Mouse (Mus musculus): Measurements from ENCODE around the gene Mthfr. TPM values are rescaled to one million over a fixed set of nuclear protein-coding genes. Genes with fewer than 3 reads are reported as not detected.
A peak's percentile ranks its signal among the peaks of the same experiment; 100 is the strongest.

The Mthfr gene
- total and polyA plus RNA-seq, 2 experiments = 4.1 to 11.8 TPM

GRCm38 (mm10) chr4:148056246-148056645 is 17.4 kb downstream of the Mthfr start:
- Histone ChIP-seq H3K36me3 (ENCODE audit: control insufficient read depth, insufficient read depth, low read length) (peaks cover 17% of the 10 kb centered on the region; the same call in 1 of the 2 replicates), H3K9ac (ENCODE audit: low read depth, low read length) (peak overlapping the region; percentile 15; the same call in 1 of the 2 replicates), H3K4me3 (ENCODE audit: insufficient read depth, low read depth, low read length) (no peak overlapping the region), H3K79me2 (ENCODE audit: control insufficient read depth, insufficient read depth, low read length) (no peaks in the 10 kb centered on the region), H3K27ac (replicated peaks; ENCODE audit: insufficient read depth, low read depth, low read length) (peak overlapping the region; percentile 37), H3K27me3 (ENCODE audit: control insufficient read depth, insufficient read depth, low read length) (no peaks in the 10 kb centered on the region), H3K4me1 (ENCODE audit: control insufficient read depth, insufficient read depth, low read length) (peaks cover 13% of the 10 kb centered on the region)
- no peak for DNase-seq (ENCODE audit: extremely low read depth, low read depth, low spot score)
- TF ChIP-seq POLR2A (IDR thresholded peaks at IDR 0.05; ENCODE audit: extremely low read depth, insufficient read depth, low read length) = no peak
- TF ChIP-seq CTCF (IDR thresholded peaks at IDR 0.05; ENCODE audit: low read depth, low read length) = no peak
- 64% methylated on average over 7 of the region's 7 CpGs for WGBS

GRCm38 (mm10) chr4:148056801-148057200 is 17.9 kb downstream of the Mthfr start:
- H3K36me3 ChIP-seq (ENCODE audit: control insufficient read depth, insufficient read depth, low read length) = peaks cover 12% of the 10 kb centered on the region; the same call in 1 of the 2 replicates
- no peaks in the 10 kb centered on the region for H3K27me3 ChIP-seq (ENCODE audit: control insufficient read depth, insufficient read depth, low read length)
- WGBS = 20% methylated on average over 4 of the region's 4 CpGs
- H3K4me3 ChIP-seq (ENCODE audit: insufficient read depth, low read depth, low read length) = no peak overlapping the region
- peak; percentile 95 for DNase-seq (ENCODE audit: extremely low read depth, low read depth, low spot score)
- no peaks in the 10 kb centered on the region for H3K79me2 ChIP-seq (ENCODE audit: control insufficient read depth, insufficient read depth, low read length)
- TF ChIP-seq CTCF (IDR thresholded peaks at IDR 0.05; ENCODE audit: low read depth, low read length) (peak; percentile 30), POLR2A (IDR thresholded peaks at IDR 0.05; ENCODE audit: extremely low read depth, insufficient read depth, low read length) (no peak)
- H3K9ac ChIP-seq (ENCODE audit: low read depth, low read length) = no peak overlapping the region
- H3K27ac ChIP-seq (replicated peaks; ENCODE audit: insufficient read depth, low read depth, low read length) = peak overlapping the region; percentile 37
- H3K4me1 ChIP-seq (ENCODE audit: control insufficient read depth, insufficient read depth, low read length) = peaks cover 13% of the 10 kb centered on the region

DNA sequence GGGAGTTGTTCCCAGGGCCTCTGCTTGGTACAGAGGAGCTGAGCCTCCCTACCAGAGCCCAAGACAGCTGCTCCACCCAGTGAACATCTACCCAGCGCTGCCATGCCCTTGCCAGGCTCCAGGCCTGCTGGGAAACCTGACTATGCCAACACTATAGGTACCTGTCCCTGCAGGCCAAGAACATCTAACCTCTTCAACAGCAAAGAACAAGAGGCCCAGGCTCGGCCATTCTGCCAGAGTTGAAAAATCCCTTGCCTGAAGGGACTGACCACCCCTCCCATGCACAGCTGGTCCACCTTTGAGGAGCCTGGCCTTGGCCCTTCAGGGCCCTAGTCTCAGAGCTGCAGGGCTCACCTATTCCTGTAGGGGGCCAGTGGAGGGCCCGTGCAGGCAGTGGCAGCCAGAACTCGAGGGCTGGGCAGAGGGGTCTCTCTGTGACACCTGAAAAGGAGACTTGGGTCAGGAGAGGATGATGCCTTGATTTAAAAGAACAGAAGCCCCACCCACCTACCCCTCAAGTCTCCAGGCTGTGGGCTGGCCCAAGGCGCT is 18.9 kb downstream of the Mthfr start:
- Histone ChIP-seq H3K79me2 (ENCODE audit: control insufficient read depth, insufficient read depth, low read length) (no peaks in the 10 kb centered on the region), H3K4me1 (ENCODE audit: control insufficient read depth, insufficient read depth, low read length) (peaks cover 13% of the 10 kb centered on the region), H3K27me3 (ENCODE audit: control insufficient read depth, insufficient read depth, low read length) (no peaks in the 10 kb centered on the region), H3K36me3 (ENCODE audit: control insufficient read depth, insufficient read depth, low read length) (peaks cover 11% of the 10 kb centered on the region; the same call in 1 of the 2 replicates), H3K27ac (replicated peaks; ENCODE audit: insufficient read depth, low read depth, low read length) (no peak overlapping the region), H3K4me3 (ENCODE audit: insufficient read depth, low read depth, low read length) (no peak overlapping the region), H3K9ac (ENCODE audit: low read depth, low read length) (no peak overlapping the region)
- WGBS = 80% methylated on average over 5 of the region's 5 CpGs
- no peak for DNase-seq (ENCODE audit: extremely low read depth, low read depth, low spot score)
- TF ChIP-seq CTCF (IDR thresholded peaks at IDR 0.05; ENCODE audit: low read depth, low read length) (no peak), POLR2A (IDR thresholded peaks at IDR 0.05; ENCODE audit: extremely low read depth, insufficient read depth, low read length) (no peak)

DNA sequence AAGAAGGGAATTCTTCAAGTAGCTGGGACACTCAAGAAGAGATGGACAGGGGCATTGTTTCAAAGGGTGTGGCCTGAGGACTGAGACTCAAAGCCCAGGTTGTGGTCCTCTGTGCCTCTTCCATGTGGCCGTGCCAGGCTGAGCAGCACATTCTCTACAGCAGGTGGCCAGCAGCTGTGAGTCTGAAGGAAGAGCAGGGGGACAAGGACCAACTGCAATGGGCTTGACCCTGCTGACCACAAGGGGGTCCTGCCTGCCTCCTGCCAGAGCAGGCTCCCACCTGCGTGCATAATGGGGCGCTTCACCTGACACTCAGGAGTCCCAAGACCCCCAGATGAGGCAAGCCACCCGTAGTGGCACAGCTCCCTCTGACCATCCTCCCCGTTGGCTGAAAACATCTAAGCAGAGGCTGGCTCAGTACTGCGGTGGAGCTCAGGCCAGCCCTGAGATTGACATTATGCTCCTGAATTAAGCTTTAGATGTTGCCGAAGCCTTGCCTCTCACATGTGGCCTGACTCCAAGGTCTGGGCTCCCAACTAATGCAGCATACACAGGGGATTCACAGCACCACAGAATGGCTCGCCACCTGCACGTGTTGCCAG is 19.4 kb downstream of the Mthfr start:
- Histone ChIP-seq H3K9ac (ENCODE audit: low read depth, low read length) (no peak overlapping the region), H3K27me3 (ENCODE audit: control insufficient read depth, insufficient read depth, low read length) (no peaks in the 10 kb centered on the region), H3K36me3 (ENCODE audit: control insufficient read depth, insufficient read depth, low read length) (peaks cover 7% of the 10 kb centered on the region; the same call in 1 of the 2 replicates), H3K4me1 (ENCODE audit: control insufficient read depth, insufficient read depth, low read length) (peaks cover 13% of the 10 kb centered on the region), H3K4me3 (ENCODE audit: insufficient read depth, low read depth, low read length) (no peak overlapping the region), H3K27ac (replicated peaks; ENCODE audit: insufficient read depth, low read depth, low read length) (no peak overlapping the region), H3K79me2 (ENCODE audit: control insufficient read depth, insufficient read depth, low read length) (no peaks in the 10 kb centered on the region)
- no peak for DNase-seq (ENCODE audit: extremely low read depth, low read depth, low spot score)
- 92% methylated on average over 9 of the region's 9 CpGs for WGBS
- TF ChIP-seq POLR2A (IDR thresholded peaks at IDR 0.05; ENCODE audit: extremely low read depth, insufficient read depth, low read length) (no peak), CTCF (IDR thresholded peaks at IDR 0.05; ENCODE audit: low read depth, low read length) (no peak)

GRCm38 (mm10) chr4:148058993-148059392 is 20.1 kb downstream of the Mthfr start:
- H3K4me1 ChIP-seq (ENCODE audit: control insufficient read depth, insufficient read depth, low read length) = peaks cover 13% of the 10 kb centered on the region
- no peak overlapping the region for H3K9ac ChIP-seq (ENCODE audit: low read depth, low read length)
- DNase-seq (ENCODE audit: extremely low read depth, low read depth, low spot score) = no peak
- H3K27ac ChIP-seq (replicated peaks; ENCODE audit: insufficient read depth, low read depth, low read length) = no peak overlapping the region
- no peaks in the 10 kb centered on the region for H3K79me2 ChIP-seq (ENCODE audit: control insufficient read depth, insufficient read depth, low read length)
- no peaks in the 10 kb centered on the region for H3K27me3 ChIP-seq (ENCODE audit: control insufficient read depth, insufficient read depth, low read length)
- H3K4me3 ChIP-seq (ENCODE audit: insufficient read depth, low read depth, low read length) = no peak overlapping the region
- 94% methylated on average over 6 of the region's 6 CpGs for whole genome bisulfite sequencing
- peaks cover 2% of the 10 kb centered on the region; the same call in 1 of the 2 replicates for H3K36me3 ChIP-seq (ENCODE audit: control insufficient read depth, insufficient read depth, low read length)
- TF ChIP-seq POLR2A (IDR thresholded peaks at IDR 0.05; ENCODE audit: extremely low read depth, insufficient read depth, low read length) = no peak
- no peak for TF ChIP-seq CTCF (IDR thresholded peaks at IDR 0.05; ENCODE audit: low read depth, low read length)
